Mouse (Mus musculus) left cerebral cortex, adult 11 months (tissue): ENCODE measurements around the gene Kcnk13.
"Not testable (repeated sequence)": the region's sequence is repeated elsewhere in the genome, so short reads cannot be mapped to it uniquely, and the experiment has no call there.

Experiments
- DNase-seq: peaks from one replicate; pipeline ENCODE4 v3.0.0; 2022; ENCODE audit warnings: low spot score

Gene Kcnk13

GRCm38 (mm10) chr12:99965203-99966115, 1.2 kb downstream of the Kcnk13 start:
- DNase-seq, result no peak

GRCm38 (mm10) chr12:99966116-99966770, 1.9 kb downstream of the Kcnk13 start:
- no peak for DNase-seq

DNA sequence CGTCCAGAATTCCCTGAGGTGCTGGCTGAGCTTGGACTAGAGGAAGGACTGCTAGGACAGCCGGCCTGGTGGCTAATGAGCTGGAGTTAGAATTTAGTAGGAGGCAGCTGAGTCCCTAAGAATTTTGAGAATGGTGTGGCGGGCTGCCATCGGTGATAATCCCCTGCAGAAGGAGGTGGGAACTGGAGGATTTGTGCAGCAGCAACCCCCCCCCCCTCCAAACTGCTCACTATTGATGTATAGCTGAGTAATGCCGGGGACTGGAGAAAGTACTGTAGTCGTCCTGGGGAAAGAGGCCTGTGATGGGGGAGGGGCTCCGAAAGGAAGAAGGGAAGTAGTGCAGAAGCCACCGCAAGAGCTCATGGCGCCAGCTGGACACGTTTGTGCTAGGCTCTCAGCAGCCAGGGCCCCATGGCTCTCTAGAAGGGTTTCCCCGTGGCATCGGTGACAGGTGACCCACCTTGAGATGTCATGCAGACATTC, 2.6 kb downstream of the Kcnk13 start:
- DNase-seq, result no peak

GRCm38 (mm10) chr12:99969906-99970305, 5.6 kb downstream of the Kcnk13 start:
- no peak for DNase-seq

GRCm38 (mm10) chr12:99971205-99971894, 7.1 kb downstream of the Kcnk13 start:
- not testable (repeated sequence) for DNase-seq

- no peak for DNase-seq
Measured at GRCm38 (mm10) chr12:99972825-99973224, 8.5 kb downstream of the Kcnk13 start.

DNA sequence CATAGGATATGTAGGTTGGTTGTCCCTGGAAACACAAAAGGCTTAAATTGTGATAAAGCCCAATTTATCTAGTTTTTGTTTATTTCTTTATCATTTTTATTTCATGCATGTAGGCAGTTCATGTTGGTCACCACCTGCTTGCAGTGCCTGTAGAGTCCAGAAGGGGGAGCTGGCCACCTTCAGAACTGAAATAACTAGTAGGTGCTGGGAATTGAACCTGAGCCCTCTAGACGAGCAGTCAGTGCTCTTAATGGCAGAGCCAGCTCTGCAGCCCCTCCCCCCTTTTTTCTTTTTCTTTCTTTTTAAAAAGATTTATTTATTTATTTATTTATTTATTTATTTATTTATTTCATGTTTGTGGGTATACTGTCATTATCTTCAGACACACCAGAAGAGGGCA, 9.4 kb downstream of the Kcnk13 start:
- no peak for DNase-seq

DNA sequence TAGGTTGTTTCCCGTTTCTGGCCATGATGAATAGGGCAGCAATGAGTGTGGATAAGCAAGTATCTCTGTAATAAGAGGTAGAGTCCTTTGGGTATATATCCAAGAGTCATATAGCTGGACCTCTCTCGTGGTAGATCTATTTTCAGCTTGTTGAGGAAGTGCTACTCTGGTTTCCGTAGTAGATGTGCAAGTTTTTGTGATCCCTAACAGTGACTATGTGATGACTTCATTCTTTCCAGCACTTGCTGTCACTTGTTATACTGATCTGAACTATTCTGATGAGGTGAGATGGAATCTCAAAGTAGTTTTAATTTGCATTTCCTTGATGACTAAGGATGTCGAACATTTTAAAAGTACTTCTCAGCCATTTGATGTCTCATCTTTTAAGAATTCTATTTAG, 15.2 kb downstream of the Kcnk13 start:
- DNase-seq, result no peak

- DNase-seq, result no peak
Measured at GRCm38 (mm10) chr12:99986797-99987196, 22.5 kb downstream of the Kcnk13 start.

DNA sequence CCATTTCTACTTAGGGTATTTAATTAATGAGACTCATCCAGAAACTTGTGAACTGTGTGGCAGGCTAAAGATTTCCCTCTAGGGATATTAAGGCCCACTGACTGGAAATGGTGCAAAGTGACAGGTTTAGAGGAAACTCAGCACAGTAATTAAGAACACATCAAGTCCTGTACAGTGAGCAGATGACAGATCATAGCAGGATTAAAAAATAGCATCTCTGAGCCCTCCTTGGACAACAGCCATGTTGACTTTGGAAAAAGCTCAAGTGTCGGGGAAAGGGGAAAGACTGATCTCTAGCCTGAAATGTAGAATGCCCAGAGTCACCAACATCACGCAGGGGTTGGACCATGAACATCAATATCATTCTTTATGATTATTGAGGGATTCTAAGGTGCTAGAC, 23.8 kb downstream of the Kcnk13 start:
- DNase-seq, result no peak

DNA sequence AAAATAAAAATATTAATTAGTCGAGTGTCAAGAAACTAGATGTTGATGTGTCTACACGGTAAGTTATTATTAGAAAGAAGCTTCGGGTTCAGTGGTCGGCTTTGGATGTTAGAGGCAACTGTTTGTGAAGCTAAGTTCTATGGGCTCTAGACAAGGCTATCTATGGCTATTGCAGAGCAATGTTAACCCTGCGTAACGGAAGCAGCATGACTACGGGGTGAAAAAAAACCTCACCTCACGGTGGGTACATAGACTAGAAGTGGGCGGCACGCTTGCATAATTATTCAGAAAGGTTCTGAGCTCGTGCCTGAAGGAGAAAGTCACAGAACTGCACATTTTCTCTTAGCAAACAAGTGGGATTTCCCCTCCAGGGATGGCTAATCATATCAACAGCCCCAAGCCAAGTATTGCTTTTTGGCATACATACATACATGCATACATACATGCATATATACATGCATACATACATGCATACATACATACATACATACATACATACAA, 28.1 kb downstream of the Kcnk13 start:
- DNase-seq, result no peak

GRCm38 (mm10) chr12:99993146-99993890, 29.0 kb downstream of the Kcnk13 start:
- DNase-seq, result no peak

DNA sequence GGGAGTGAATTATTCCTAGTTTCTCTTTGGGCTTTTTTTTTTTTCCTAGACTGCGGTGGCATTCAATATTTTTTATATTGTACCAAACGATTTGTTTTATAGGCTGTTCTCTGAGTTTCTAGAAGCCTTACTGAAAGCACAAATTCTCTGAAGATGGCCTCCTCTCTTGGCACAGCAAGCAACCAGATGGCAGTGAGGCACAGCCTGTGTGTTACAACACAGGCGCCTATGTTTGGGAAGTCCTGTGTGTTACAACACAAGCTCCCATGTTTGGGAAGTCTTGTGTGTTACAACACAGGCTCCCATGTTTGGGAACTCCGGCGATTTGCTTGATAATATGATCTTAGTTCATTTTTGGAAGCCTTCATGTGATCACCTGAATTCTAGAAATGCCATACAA, 31.7 kb downstream of the Kcnk13 start:
- DNase-seq, result no peak

DNA sequence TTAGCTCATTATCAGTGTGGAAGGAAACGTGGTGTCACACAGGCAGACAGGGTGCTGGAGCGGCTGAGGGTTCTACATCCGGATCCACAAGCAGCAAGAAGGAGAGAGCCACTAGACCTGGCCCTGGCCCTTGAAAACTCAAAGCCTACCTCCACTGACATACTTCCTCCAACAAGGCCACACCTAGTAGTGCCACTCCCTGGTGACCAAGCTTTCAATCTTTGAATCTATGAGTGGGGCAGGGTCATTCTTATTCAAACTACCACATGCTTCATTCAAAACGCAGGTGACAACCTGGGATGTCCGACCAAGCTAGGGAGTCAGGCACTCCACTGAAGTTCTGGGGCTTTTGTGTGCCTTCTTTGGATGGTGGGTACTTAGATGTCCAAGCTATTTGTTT, 35.4 kb downstream of the Kcnk13 start:
- no peak for DNase-seq

DNA sequence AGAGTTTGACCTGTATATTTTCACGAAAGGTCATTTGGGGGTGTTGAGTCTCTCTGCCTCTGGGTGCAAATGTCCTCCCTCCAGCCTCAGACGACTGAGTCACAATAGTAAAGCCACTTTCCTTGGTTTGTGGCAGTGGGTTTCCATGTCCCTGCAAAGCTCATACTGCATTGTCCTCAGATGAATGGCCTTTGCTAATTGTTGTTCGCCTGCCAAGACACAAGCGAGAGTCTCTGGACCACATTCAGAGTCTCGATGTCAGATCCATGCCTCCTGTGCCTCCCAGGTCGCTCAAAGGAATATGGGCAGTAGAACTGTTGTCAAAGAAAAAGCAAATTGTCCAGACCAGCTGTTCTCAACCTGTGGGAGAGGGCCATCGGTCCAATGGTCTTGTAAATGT, 36.1 kb downstream of the Kcnk13 start:
- no peak for DNase-seq

DNA sequence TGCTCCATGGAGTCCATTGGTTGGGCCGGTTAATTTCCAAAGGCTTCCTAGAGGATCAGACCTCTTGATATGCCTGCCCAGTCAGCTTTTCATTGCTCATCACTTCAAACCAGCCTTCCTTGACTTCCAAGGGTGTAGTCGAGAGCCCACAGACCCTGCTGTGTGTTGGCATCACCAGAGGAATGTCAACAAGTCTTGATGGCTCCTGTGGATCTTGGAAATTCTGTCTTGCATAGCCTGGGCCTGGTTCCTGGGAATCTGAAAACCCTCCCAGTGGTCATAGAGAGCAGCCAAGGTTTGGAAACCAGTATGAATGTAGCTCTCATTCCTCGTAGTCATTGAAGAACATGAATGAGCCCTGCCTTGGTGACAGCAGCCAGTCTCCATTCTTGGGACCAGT, 36.9 kb downstream of the Kcnk13 start:
- no peak for DNase-seq

DNA sequence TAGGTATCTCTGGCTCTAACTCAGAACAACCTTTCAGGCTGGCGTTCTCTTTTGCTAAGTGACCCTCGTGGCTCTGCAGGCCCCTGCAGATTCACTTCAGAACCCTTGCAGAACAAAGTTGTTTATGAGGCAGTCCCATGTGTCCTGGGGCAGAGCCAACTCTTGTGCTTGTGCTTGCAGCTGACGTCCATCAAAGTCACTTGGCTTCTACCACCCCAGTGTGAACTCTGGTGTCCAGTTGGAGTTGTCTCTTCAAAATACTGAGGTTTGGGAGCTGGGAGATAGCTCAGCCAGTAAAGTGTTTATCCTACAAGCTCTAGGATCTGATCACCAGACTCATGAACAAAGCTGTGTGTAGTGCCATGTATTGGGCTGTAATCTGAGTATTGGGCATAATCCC, 37.6 kb downstream of the Kcnk13 start:
- DNase-seq, result no peak

DNA sequence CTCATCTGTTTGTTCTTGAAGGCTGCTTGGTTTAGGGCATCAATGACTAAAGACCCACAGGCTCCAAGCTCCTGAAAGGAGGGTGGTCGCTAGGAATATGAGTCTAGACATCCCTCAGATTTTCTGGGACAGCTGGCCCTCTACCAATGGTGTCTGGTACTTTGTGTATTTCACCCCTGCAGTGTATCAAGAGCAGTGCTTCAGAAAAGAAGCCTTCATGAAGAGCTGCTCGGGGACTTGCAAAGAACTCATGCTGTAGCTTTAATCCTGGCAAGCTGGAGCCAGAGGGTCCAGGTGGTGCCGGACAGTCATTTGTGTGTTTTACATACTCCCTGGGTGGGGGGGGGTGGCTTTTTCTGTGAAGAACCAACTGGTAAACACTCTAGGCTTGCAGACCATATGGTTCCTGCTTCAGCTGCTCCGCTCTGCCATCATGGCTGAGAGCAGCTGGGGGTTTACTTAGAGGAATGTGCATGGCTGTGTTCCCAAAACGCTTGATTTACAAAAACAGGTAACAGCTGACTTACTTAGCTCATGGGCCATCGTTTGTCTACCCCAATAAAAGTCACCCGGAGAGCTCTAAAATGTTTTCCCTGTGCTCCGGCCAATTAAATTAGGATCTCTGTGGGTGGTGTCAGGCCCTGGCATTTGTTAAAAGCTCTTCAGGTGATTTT, 38.8 kb downstream of the Kcnk13 start:
- DNase-seq, result no peak

DNA sequence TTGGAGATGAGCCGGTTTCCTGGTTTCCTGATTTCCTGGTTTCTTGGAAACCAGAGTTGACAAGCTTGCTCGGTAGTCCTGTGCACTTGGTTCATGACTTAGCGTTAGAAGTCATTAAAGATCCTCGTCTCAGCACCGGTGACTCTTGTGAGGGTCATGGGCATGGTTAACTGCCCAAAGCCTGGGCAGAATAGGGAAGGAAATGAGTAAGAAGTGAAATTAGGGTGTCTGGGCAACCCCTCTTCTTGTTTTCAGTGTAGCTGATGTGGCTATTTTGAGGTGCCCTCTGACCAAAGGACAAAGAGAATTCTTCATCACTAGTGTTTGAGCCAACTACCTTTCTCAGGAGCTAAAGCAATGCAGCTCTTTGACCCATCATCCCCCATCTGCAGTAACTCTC, 41.0 kb downstream of the Kcnk13 start:
- DNase-seq, result no peak

GRCm38 (mm10) chr12:100006681-100007080, 42.4 kb downstream of the Kcnk13 start:
- no peak for DNase-seq

- no peak for DNase-seq
Measured at GRCm38 (mm10) chr12:100012839-100013238, 48.5 kb downstream of the Kcnk13 start.
